Mouse (Mus musculus) brain, embryonic 14.5 days (tissue): ENCODE results near the gene Axin1.

ENCODE experiments used
- CTCF ChIP-seq: fragments of 200-500 bp; IDR thresholded peaks from 2 replicates; pipeline ENCODE4 v1.5.1; 2012; ENCODE audit warnings: inconsistent platforms, mild to moderate bottlenecking, moderate library complexity, borderline replicate concordance; ENCODE audit not compliant: insufficient read depth, insufficient read length; ENCODE audit errors: extremely low read depth
- POLR2A ChIP-seq: fragments of 200-500 bp; IDR thresholded peaks from 2 replicates; pipeline ENCODE4 v1.6.1; 2012; ENCODE audit warnings: mild to moderate bottlenecking, inconsistent platforms, borderline replicate concordance; ENCODE audit not compliant: poor library complexity, insufficient read depth, insufficient read length, severe bottlenecking; ENCODE audit errors: extremely low read depth

- TF ChIP-seq CTCF (no peak), POLR2A (no peak)
Measured at GRCm38 (mm10) chr17:26237667-26238066, 99.2 kb downstream of the Axin1 start.
